Mouse (Mus musculus) cerebellum, adult 9-10 months (tissue): ENCODE results near the gene Bpgm.

ENCODE experiments used
- DNase-seq: peaks from one replicate; pipeline ENCODE4 v3.0.0; 2022

The Bpgm gene

DNA sequence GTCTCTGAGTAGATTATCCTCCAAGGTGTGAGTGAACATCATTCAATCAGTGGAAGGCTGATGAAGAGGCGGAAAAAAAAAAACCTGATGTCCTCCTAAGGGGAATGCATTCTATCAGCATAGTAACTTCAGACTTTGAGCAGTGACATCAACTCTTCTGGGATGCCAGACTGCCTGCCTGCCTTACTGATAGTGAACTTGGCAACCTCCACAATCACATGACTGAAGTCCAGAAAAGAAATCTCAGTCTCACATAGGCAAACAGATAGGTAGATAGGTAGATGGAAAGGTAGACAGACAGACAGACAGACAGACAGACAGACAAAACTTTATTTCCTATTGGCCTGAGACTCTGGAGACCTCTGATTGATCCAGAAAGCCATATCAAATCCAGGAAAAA lies 57.0 kb downstream of the Bpgm start:
- no peak for DNase-seq

DNA sequence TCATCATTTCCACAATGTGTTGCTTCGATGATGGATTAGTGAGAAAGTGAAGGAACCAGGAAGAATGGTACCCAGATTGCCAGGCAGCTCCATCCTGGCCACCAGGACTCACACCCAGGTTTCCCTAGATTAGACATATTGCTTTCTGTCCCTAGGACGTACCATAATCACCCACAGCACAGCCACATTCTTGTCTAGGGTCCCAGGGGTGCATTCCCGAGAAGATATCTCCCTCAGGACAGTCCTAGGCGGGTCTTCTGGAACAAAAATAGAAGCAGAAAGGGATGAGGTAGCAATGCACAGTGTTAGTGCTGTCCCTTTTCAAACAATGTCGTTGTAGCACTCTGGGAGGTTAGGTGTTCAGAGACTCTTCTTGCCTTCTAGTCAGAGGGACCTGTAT lies 57.9 kb downstream of the Bpgm start:
- DNase-seq = no peak

DNA sequence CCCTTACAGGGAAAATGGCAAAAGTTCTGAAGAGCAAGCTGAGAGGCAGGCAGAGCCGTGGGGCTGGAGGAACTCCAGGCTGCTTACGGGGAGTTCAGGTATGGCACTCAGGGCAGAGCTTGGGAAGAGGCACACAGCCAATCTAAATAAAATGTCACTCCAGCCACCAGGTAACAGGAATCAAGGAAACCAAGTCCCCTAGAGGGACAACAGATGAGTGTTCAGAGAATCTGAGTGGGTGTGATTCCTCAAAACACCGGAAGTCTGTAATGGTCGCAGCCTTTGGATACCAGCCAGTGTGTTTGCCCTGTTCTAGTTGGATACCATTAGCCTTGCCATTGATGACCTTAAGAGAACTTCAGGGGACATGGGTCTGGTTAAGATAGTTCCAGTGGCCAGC lies 66.9 kb downstream of the Bpgm start:
- DNase-seq = no peak

DNA sequence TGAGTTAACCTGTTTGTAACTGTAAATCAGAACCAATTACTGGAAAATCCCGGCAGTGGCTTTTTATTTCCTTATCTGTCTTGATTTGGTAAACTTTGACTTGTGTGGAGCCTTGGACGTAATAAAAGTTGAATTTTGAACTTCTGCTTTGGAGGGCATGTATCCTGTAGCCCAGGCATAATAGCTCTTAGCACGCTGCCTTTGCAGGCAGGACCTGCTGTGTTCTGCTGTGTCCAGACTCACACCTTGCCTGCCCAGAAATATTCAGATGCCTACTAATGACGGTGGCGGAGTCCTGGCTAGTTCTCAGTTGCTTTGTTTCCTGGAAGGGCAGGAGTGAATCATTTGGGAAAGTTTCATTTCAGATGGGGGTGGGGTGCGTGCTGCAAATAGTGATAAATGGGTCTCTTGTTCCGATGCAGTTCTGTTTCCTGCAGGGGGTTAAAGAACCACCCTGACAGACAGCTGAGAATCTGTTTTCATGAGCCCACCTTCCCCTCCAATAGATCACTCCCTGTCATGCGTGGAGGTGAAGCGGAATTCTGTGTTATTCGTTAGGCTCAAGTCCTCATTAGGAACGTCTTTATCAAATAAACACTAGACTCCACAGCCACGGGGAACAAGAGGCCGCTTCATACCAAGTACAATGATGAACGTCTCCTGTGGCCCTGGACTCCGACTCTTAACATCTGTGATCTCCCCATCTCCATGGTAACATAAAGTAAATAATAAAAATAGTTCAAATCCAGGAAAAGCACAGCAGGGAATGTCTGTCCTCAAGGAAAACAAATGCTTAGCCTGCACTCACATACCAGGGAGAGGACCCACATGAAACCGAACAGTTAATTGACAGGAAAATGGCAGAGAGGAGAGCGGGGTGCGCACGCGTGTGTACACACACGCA lies 67.5 kb downstream of the Bpgm start:
- no peak for DNase-seq

DNA sequence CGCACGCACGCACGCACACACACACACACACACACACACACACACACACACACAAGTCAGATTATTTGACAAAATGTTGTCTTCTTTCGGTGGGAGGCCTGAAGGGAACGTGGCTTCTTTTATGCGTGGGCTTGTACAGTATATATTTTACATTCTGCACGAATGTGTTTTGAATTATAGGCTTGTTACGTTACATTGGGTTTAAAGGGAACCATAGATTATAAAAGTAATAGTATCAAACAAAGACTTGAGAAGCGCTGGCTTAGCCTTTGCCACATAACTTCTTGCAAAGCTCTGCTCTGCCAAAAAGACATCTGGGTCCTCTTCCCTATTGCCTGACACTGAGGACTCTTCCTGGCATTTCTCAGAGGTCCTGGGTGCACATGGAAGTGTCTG lies 68.2 kb downstream of the Bpgm start:
- no peak for DNase-seq

DNA sequence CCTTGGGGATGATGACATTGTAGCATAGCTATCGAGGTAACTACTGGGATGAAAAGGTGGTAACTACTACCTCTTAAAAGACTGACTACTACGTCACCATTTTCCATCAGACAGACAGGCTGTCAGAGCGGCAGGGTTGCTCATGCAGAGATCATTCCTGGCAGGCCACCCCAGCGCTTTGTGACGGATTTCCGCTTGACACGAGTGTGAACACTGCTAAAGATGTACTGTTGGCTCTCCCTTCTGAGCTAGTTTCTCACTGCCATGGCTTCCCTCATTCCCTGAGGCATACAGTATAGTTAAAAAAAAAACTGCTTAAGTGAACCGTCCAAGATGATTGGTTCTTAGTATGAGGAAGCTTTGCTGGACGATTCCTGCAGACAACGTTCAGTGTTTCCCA lies 69.3 kb downstream of the Bpgm start:
- DNase-seq = no peak

DNA sequence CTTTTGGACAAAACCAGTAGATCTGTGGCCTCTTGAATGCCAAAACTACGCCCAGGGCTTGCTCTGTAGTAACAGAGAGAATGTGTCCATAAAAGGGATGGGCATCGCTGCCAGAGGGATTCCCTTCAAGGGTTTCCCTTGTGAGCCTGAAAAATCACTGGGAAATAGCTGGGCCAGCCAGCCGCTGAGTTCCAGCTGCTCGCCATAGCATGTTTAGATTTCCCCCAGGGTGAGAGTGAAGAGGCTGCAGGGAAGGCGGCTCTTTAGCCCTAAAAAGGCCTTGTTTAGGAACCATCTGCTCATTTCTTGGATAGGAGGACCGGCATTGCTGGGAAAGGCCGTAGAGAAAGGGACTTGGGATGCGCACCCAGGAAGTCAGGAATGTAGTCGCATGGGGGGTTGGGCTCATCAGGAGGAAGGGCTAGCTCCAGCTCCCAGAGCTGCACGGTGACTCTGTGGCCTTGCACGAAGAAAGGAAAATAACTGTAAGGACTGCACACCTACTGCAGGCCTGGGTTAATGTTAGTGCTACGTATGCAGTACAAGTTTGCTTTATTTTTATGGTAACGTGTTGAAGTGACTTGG lies 72.5 kb downstream of the Bpgm start:
- DNase-seq = no peak

DNA sequence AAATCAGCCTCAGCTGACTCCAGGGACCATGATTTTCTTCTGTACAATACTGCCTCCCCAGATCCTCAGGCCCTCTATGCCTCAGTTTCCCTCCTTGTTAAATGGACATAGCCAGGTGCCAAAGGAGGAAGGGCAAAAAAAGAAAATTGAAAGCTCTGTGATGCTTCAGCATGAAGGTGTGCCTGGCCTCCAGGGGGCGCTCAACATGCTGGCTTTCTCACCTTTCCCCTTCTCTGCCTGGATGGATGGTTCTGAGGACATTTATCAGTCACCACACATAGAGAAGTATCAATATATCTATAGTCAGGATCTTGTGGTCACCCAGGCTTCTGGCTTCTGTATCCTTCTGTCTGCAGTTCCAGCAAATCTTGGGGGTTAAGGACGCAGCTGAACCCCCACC lies 73.0 kb downstream of the Bpgm start:
- DNase-seq = peak; percentile 58

DNA sequence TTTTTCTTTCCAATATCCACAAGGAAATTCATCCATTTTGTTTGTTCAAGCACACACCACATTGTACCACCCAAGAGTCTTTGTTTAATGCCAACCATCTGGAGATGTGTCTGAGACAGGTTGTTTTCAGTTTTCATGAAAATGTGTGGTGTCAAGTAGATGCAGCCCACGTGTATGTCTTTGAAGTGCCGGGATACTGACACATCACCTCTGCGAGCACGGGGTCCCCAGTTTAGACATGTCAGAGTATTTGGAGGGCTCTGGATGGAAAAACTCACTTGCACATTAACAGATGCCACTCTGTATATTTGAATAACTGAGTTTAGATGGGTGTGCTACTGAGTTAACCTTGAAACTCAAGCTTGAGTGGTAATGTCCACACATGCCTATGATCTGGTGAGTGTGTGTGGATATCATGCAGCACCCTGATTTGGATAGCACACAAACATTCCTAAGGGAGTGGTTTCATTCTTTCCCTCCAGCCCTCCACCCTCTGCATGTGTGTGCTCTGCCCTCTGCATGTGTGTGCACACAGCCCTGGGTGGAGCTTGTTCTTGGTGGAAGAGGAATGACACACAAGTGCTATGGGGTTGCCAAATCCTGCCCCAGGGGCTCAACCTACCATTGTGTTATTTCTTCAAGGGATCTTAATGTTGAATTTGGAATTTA lies 76.6 kb downstream of the Bpgm start:
- no peak for DNase-seq

DNA sequence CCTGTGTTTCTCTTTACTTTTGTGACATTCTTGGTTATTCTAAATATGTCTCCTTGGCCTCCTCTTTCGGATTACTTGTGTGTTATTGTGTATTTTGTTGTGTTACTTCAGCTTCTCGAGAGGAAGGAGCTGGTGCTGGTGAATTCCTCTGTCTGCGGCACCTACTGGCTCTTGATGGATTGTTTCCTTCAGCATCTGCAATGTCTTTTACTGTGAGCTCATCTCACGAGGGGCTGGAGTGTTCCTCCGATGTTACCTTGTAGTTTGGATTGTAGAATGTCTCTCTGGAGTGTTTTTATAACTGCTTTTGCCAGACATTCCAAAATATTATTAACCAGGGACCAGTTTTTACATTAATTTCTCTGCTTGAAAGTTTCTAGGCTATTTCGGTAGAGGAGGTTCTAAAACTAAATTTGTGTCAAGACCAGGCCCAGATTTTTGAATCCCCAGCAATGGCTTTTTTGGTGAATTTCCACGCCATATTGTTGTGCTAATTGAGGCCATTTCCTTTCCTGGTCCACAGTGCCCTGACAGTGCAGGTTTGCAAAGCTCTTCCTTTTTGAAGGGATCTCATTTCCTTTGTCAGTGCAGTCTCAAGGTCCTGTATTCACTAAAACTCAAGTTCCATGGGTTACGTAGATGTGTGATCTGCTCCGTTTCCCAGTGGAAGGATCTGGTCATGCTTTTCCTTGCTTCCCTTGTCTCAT lies 78.4 kb downstream of the Bpgm start:
- no peak for DNase-seq
